Mouse (Mus musculus) CH12.LX (cell line): ENCODE measurements at regions not wholly inside any gene's neighbourhood (a gene's known extent, or its start where the extent isn't known, plus 50 kb on each side); places are given as distances from the start of the nearest gene placed in this dataset.

Source experiments
- DNase-seq: peaks from one replicate; pipeline ENCODE4 v3.0.0-alpha.2; 2013; ENCODE audit errors: extremely low read depth
- H3K27ac ChIP-seq: 2 replicates; pipeline ENCODE4 v1.5.1; 2012; ENCODE audit warnings: low read depth, mild to moderate bottlenecking, control low read depth, moderate library complexity; ENCODE audit not compliant: insufficient read depth
- H3K27me3 ChIP-seq: replicated peaks from 2 replicates; pipeline ENCODE3; 2012; ENCODE audit warnings: inconsistent platforms
- H3K36me3 ChIP-seq, 2 experiments: replicated peaks in 1 of 2; 2 replicates each; pipeline versions ENCODE3 to v1.6.1; 2012; ENCODE audit warnings: inconsistent platforms in 1 of 2, low read length in 1 of 2, mild to moderate bottlenecking in 1 of 2, mixed read lengths in 1 of 2, moderate library complexity in 1 of 2; ENCODE audit not compliant: control insufficient read depth in 1 of 2, insufficient read depth in 1 of 2
- H3K4me1 ChIP-seq, 2 experiments: 2 replicates each; pipeline ENCODE4 v1.6.1; 2012; ENCODE audit warnings: inconsistent platforms in 1 of 2, moderate library complexity in 1 of 2; ENCODE audit not compliant: insufficient read depth in 2 of 2, control insufficient read depth in 1 of 2
- H3K4me2 ChIP-seq: 2 replicates; pipeline ENCODE4 v1.6.1; 2012; ENCODE audit warnings: low read depth, mild to moderate bottlenecking, control low read depth; ENCODE audit not compliant: poor library complexity, insufficient read depth, severe bottlenecking
- H3K4me3 ChIP-seq, 3 experiments: fragments of 150-350 bp in 1 of 3; sonication (generic) in 1 of 3; replicated peaks in 1 of 3; 2 replicates each; pipeline versions ENCODE3 to v1.5.1; 2011 to 2012; ENCODE audit warnings: low read depth in 2 of 3, low read length in 2 of 3, mild to moderate bottlenecking in 2 of 3, moderate library complexity in 2 of 3, control low read depth in 1 of 3, improper control_type of control experiment in 1 of 3, inconsistent platforms in 1 of 3, mixed read lengths in 1 of 3; ENCODE audit not compliant: poor library complexity in 1 of 3
- H3K79me2 ChIP-seq: replicated peaks from 2 replicates; pipeline ENCODE4 v1.6.1; 2012; ENCODE audit warnings: mild to moderate bottlenecking, moderate library complexity; ENCODE audit not compliant: control insufficient read depth, poor library complexity, insufficient read depth, severe bottlenecking; ENCODE audit errors: extremely low read depth
- H3K9ac ChIP-seq: 2 replicates; pipeline ENCODE4 v1.6.1; 2012; ENCODE audit warnings: low read depth, mild to moderate bottlenecking, control low read depth, moderate library complexity; ENCODE audit not compliant: insufficient read depth
- H3K9me3 ChIP-seq: replicated peaks from 2 replicates; pipeline ENCODE3; 2012; ENCODE audit warnings: low read length, inconsistent platforms, mixed read lengths
- HCFC1 ChIP-seq: IDR thresholded peaks from 2 replicates; pipeline ENCODE4 v1.6.1; 2012; ENCODE audit warnings: low read depth, mild to moderate bottlenecking, inconsistent platforms, low read length, improper control_type of control experiment
- JUN ChIP-seq: IDR thresholded peaks from 2 replicates; pipeline ENCODE4 v1.6.1; 2011; ENCODE audit warnings: low read depth, mild to moderate bottlenecking, low read length, improper control_type of control experiment, moderate library complexity; ENCODE audit not compliant: insufficient read depth
- MAFK ChIP-seq: IDR thresholded peaks from 2 replicates; pipeline ENCODE4 v1.6.1; 2011; ENCODE audit warnings: low read length, improper control_type of control experiment; ENCODE audit not compliant: insufficient replicate concordance
- MAZ ChIP-seq: IDR thresholded peaks from 2 replicates; pipeline ENCODE4 v1.6.1; 2012; ENCODE audit warnings: low read depth, mild to moderate bottlenecking, inconsistent platforms, low read length, improper control_type of control experiment, moderate library complexity
- MEF2A ChIP-seq: IDR thresholded peaks from 2 replicates; pipeline ENCODE4 v1.6.1; 2014; ENCODE audit warnings: low read depth, mild to moderate bottlenecking, inconsistent platforms, low read length, improper control_type of control experiment, borderline replicate concordance
- MYC ChIP-seq: IDR thresholded peaks from 2 replicates; pipeline ENCODE4 v1.6.1; 2011; ENCODE audit warnings: low read depth, mild to moderate bottlenecking, improper control_type of control experiment, low read length
- NELFE ChIP-seq: IDR thresholded peaks from 2 replicates; pipeline ENCODE4 v1.6.1; 2011; ENCODE audit warnings: low read depth, low read length, improper control_type of control experiment
- PAX5 ChIP-seq: IDR thresholded peaks from 2 replicates; pipeline ENCODE4 v1.6.1; 2012; ENCODE audit warnings: low read length, inconsistent platforms, mixed read lengths
- POLR2A ChIP-seq: IDR thresholded peaks from 2 replicates; pipeline ENCODE4 v1.6.1; 2011; ENCODE audit warnings: low read depth, mild to moderate bottlenecking, improper control_type of control experiment, low read length
- RAD21 ChIP-seq: IDR thresholded peaks from 2 replicates; pipeline ENCODE4 v1.6.1; 2011; ENCODE audit warnings: low read depth, mild to moderate bottlenecking, low read length, improper control_type of control experiment, moderate library complexity
- RCOR1 ChIP-seq: conservative IDR thresholded peaks from 2 replicates; pipeline ENCODE4 v1.6.1; 2012; ENCODE audit warnings: low read depth, mild to moderate bottlenecking, inconsistent platforms, low read length, improper control_type of control experiment
- UBTF ChIP-seq: IDR thresholded peaks from 2 replicates; pipeline ENCODE4 v1.6.1; 2012; ENCODE audit warnings: low read depth, mild to moderate bottlenecking, inconsistent platforms, low read length, improper control_type of control experiment, moderate library complexity
- dilution Hi-C: fragments of 300-500 bp; cut with MboI; formaldehyde crosslinking; loops from 2 replicates; pipeline ENCODE4 v1.14.3; 2020; ENCODE audit warnings: low sequenced_read_pairs; ENCODE audit not compliant: extremely low pct_unique_long_range_greater_than_20kb, extremely low pct_ligation_motif_present
- in situ Hi-C: fragments of 300-500 bp; cut with MboI; formaldehyde crosslinking; loops from 3 replicates; pipeline ENCODE4 v1.14.3; 2019; ENCODE audit warnings: low sequenced_read_pairs, low pct_ligation_motif_present, low pct_unique_long_range_greater_than_20kb, mixed read lengths

- Histone ChIP-seq H3K36me3 (no peaks in the 10 kb centered on the region), H3K27ac (no peak overlapping the region), H3K4me1 (no peaks in the 10 kb centered on the region), H3K9ac (no peak overlapping the region), H3K9me3 (no peaks in the 10 kb centered on the region), H3K27me3 (no peaks in the 10 kb centered on the region), H3K79me2 (no peaks in the 10 kb centered on the region), H3K4me2 (no peak overlapping the region), H3K4me3 (no peak overlapping the region)
- no peak for DNase-seq
- dilution Hi-C loops: no loop called here
- in situ Hi-C loops: no loop called here
- TF ChIP-seq HCFC1 (no peak), RCOR1 (no peak), MYC (no peak)
Measured at GRCm38 (mm10) chr2:117656546-117657175, 313.9 kb upstream of the Rasgrp1 start.

- Histone ChIP-seq H3K4me3 (no peak overlapping the region), H3K36me3 (no peaks in the 10 kb centered on the region), H3K27ac (no peak overlapping the region), H3K79me2 (no peaks in the 10 kb centered on the region), H3K4me1 (peaks cover 0 to 8% of the 10 kb centered on the region in 2 experiments; a peak in 2 of 4 replicates), H3K27me3 (no peaks in the 10 kb centered on the region), H3K4me2 (no peak overlapping the region), H3K9me3 (no peaks in the 10 kb centered on the region), H3K9ac (no peak overlapping the region)
- in situ Hi-C loops (no loop called here), dilution Hi-C loops (no loop called here)
- no peak for DNase-seq
- TF ChIP-seq UBTF: no peak
- no peak for TF ChIP-seq MAZ
- no peak for TF ChIP-seq NELFE
- no peak for TF ChIP-seq MYC
- no peak for TF ChIP-seq JUN
- no peak for TF ChIP-seq MEF2A
- no peak for TF ChIP-seq RAD21
- TF ChIP-seq MAFK: no peak
- no peak for TF ChIP-seq POLR2A
- no peak for TF ChIP-seq PAX5
- no peak for TF ChIP-seq RCOR1
Measured at GRCm38 (mm10) chr2:117660217-117660924, 317.6 kb upstream of the Rasgrp1 start.
